Mouse (Mus musculus): ENCODE data around the gene Pdcd11.

- TF ChIP-seq CTCF (IDR thresholded peaks at IDR 0.05; ENCODE audit: low read depth) (no peak), EP300 (IDR thresholded peaks at IDR 0.05; ENCODE audit: low read depth) (no peak)
These were observed 60.9 kb downstream of the Pdcd11 start for GRCm38 (mm10) chr19:47151332-47152061.
